Mouse (Mus musculus): ENCODE measurements around the gene Sorbs1.

Sorbs1 gene

DNA sequence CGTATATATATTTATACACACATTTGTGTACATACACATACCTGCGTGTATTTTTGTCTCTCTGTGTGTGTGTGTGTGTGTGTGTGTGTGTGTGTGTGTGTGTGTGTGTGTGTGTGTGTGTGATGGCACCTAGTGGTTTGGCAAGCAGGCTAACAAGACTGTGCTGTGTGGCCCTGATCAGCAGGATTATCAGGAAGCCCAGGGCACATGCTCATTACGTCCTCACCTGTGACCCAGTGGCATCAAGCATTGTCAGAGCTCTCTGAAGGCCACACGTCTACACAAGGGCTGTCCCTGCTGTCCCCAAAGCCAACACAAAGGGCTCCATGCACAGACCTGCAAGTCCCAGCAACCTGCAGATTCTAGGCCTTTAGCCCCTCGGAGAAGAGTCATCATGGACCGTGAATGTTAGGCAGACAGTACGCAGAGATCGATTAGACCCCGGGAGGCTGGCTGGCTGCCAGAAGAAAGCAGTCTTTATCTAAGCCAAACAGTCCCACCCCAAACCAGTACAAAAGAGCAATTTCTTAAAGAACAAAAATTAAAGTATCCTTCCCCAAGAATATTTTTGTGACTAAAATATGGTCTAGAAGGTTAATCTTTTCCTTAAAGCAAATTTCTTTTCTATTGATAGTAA is 52.6 kb downstream of the Sorbs1 start:
- in situ Hi-C loops (cut with MboI; ENCODE audit: low pct_unique_long_range_greater_than_20kb in 1 of 2, low sequenced_read_pairs in 2 of 2, unreplicated experiment in 1 of 2) = no loop called here

DNA sequence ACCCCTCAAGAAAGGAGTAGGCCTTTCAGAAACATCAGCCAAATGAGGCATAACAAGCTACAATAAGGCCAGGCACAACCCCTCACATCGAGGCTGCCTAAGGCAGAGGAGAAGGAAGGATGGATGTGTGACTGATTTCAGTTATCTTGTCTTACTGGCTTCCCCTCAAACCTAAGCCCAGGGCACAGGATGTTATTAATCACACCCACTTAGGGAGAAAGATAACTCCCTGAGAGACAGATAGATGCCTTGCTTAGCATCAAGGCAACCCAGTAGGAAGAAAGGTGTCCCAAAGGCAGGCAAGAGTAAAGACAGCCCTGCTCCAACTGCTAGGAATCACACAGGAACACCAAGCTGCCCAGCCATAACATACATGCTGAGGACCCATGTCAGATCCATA is 54.2 kb downstream of the Sorbs1 start:
- in situ Hi-C loops (cut with MboI; ENCODE audit: low pct_unique_long_range_greater_than_20kb in 1 of 2, low sequenced_read_pairs in 2 of 2, unreplicated experiment in 1 of 2) = no loop called here

DNA sequence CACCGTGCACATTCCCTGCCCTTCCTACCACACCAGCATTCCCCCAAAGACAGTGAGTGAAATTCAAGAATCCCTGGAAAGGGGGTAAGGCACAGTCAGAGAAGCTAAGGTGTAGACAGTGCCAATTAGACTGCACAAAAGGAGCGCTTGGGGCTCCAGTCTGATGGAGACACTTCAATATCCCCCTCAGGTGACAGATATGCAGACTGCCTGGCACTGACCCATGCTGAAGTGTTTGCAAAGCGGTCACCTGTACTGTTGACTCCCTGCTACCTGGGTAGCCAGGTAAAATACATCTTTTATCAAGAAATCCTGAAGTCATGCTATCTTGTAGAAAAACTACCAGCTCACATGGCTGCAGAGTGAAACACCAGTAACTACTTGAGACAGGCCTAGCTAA is 54.8 kb downstream of the Sorbs1 start:
- in situ Hi-C loops (cut with MboI; ENCODE audit: low pct_unique_long_range_greater_than_20kb in 1 of 2, low sequenced_read_pairs in 2 of 2, unreplicated experiment in 1 of 2) = no loop called here

DNA sequence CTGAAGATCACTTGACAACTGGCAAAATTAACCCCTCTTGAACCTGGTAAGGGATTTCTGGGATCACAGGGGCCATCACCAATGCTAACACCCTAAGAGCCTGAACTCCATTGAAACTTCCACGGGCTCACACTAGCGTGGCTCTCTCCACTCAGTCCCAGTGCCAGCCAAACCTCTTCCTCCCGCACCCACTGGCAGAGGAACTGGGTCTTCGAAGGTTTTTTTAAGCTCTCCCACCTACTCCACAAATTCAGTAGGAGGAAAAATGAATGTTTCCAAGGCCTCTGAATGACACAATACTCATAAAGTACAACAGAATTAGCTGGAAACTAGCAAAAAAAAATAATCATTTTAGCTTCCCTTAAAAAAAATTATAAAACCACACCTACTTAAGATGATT is 58.3 kb downstream of the Sorbs1 start:
- in situ Hi-C loops (cut with MboI; ENCODE audit: low pct_unique_long_range_greater_than_20kb in 1 of 2, low sequenced_read_pairs in 2 of 2, unreplicated experiment in 1 of 2) = no loop called here

DNA sequence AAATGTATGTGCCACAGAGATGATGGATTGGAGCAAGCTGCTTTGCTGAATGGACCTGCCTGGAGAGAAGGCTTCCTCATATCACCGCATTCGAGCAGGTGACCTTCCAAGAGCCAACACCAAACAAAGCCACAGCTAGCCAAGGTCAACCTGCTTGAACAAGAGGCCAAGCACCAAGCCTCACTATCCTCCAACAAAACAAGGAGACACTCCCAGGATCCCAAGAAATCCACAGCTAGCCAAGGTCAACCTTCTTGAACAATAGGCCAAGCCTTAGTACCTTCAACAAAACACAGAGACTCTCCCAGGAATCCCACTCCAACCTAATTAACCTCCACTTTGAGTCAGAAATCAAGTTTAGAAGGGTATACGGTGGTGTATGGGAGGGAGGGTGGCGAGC is 59.5 kb downstream of the Sorbs1 start:
- in situ Hi-C loops (cut with MboI; ENCODE audit: low pct_unique_long_range_greater_than_20kb in 1 of 2, low sequenced_read_pairs in 2 of 2, unreplicated experiment in 1 of 2) = no loop called here

DNA sequence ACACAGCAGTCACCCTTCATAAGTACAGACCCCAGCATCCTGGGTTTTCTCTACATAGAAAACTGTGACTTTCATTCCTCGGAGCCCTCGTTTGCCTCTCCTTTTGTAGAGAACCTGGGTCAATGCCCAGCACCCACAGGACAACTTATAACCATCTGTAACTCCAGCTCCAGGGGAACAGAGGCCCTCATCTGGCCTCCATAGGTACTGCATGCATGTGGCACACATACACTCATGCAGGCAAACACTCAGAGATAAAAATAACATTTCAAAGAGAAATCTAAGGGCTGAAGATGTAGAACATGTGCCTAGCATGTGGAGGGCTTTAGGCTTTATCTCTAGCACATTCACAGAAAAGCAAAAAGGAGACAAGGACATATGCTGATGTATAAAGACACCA is 61.4 kb downstream of the Sorbs1 start:
- in situ Hi-C loops (cut with MboI; ENCODE audit: low pct_unique_long_range_greater_than_20kb in 1 of 2, low sequenced_read_pairs in 2 of 2, unreplicated experiment in 1 of 2) = no loop called here

DNA sequence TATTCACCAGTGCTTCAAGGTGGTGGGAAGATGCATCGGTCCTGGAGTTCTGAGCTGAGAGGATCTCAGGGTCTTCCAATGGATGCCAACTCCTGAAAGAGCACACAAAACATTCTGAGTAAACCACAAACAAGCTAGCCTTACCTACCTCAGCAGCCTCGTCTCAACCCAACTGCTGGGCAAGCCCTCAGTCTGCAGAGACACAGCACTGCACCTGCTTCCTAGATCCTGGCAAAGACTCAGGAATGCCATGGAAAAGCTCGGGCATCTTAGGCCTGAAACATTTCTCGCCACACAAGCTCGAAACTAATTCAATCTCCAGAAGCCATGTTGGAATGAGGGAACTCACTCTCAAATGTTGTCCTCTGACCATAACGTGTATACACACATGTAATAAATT is 62.3 kb downstream of the Sorbs1 start:
- in situ Hi-C loops (cut with MboI; ENCODE audit: low pct_unique_long_range_greater_than_20kb in 1 of 2, low sequenced_read_pairs in 2 of 2, unreplicated experiment in 1 of 2) = no loop called here

DNA sequence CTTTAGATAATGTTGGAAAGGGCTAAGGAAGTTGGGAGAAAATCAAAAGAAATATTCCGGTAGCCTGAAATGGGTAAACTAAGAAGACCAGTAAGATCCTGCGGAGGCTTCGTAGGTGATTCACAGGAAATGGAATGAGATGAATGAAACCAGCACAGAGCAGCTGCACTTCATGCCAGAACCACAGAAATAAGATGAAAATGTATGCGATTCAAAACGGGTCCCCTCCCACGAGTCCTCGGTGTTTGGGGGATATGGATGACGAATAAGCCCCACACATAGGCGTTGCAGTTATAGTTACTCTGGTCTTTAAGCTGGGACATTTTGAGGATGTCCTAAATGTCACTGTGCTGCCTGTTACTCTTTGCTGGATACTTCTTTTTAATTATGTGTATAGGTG is 67.1 kb downstream of the Sorbs1 start:
- in situ Hi-C loops (cut with MboI; ENCODE audit: low pct_unique_long_range_greater_than_20kb in 1 of 2, low sequenced_read_pairs in 2 of 2, unreplicated experiment in 1 of 2) = no loop called here

DNA sequence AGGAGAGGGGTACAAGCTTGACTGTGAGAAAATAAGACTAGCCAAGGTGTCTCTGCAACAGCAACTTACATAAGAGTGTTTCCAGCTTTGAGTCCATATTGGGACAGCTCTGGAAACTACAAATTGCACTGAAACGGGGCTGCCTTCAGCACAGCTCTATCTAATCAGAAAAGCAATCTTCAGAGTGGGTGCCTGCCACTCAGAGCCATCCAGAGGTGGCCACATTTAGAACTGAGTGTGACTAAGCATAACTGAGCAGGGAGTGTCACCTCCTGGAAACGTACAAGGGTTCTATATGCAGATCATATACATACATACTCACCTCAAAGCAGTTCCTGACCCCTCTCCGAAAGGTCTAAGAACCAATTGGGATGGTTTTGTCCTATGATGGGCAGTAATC is 71.2 kb downstream of the Sorbs1 start:
- in situ Hi-C loops (cut with MboI; ENCODE audit: low pct_unique_long_range_greater_than_20kb in 1 of 2, low sequenced_read_pairs in 2 of 2, unreplicated experiment in 1 of 2) = no loop called here

DNA sequence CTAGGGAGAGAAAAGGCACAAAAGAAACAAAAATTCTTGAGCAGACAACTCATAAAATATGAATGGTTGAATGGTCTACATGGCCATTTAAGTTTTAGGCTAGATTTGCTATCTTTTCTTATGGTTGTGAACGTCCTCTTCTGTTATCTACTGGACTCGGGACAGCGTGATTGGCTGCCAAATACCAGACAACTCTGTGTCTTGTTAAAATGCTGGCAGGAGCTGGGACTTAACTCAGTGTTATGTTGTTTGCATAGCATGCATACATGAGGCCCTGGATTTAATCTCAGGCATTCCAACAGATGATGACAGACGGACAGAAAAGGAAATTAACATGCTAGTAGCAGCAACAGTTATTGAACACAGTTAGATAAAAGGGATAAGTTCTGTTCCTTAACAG is 72.6 kb downstream of the Sorbs1 start:
- in situ Hi-C loops (cut with MboI; ENCODE audit: low pct_unique_long_range_greater_than_20kb in 1 of 2, low sequenced_read_pairs in 2 of 2, unreplicated experiment in 1 of 2) = no loop called here

DNA sequence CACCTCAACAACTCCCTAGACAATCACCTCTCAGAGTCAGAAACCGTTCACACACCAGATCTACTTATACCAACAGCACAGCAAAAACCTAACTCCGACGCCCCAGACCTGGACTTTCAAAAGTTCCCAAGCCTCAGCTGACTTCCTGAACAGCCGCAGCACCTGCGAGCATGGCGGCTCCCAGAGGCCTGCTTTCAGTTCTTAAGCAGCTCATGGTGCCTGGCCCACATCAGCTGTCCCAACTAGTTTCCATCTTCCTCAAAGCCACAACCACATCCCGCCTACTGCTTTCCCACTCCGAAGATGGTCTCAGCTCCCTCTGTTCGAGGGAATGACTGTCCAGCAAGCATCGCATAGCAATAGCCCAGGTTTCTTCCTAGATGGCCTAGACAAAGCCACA is 74.7 kb downstream of the Sorbs1 start:
- in situ Hi-C loops (cut with MboI; ENCODE audit: low pct_unique_long_range_greater_than_20kb in 1 of 2, low sequenced_read_pairs in 2 of 2, unreplicated experiment in 1 of 2) = no loop called here

DNA sequence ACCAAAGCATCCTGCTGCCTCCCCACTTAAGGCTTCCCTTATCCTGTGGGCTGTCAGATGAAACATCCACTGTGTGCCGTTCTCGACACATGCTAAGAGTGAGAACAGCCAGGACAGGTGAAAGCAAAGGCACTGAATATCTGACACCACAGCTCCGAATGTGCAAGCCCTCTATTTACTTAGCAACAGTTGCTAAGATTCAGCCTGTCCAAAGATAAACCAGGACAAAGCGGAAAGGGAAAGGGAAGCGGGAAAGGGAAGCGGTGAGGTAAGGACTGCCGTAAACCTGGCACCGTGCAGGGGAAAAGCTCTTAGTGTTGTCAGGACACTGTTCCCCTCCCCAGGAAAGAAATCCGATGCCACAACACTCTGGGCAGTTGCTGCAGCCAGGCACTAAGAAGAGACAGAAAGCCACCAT is 75.9 kb downstream of the Sorbs1 start:
- in situ Hi-C loops (cut with MboI; ENCODE audit: low pct_unique_long_range_greater_than_20kb in 1 of 2, low sequenced_read_pairs in 2 of 2, unreplicated experiment in 1 of 2) = no loop called here

DNA sequence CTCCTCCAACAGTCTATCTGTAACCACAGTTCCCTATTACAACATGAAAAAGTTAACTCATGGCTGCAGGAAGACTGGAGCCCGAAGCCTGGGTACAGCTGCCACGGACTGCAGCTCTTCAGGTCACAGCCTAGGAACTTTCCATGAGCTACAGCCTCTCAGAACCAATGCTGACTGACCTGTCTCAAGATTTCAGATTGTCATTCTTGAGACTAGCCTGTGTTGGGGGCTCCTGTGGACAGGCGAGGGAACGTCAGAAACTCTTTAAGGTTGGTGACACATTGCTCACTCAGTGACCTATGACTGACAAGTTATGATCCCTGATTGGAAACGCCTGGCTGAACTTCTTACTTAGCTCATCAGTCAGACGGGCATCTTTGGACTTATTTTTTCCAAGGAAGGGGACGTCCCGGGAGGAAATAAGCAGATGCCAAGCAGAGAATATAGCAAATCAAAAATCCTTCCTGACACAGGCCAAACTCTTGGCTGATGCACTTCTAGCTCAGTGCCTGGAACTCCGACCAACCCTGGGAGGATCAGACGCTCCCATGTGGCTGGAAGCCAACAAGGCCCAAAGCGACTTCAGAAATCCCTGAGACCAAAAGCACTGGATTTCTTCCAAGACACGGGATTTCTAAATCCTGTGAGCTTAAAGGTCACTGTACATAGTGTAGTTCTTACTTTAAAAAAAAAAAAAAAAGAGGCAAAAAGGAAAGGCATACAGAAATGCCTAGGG is 76.9 kb downstream of the Sorbs1 start:
- in situ Hi-C loops (cut with MboI; ENCODE audit: low pct_unique_long_range_greater_than_20kb in 1 of 2, low sequenced_read_pairs in 2 of 2, unreplicated experiment in 1 of 2) = no loop called here

DNA sequence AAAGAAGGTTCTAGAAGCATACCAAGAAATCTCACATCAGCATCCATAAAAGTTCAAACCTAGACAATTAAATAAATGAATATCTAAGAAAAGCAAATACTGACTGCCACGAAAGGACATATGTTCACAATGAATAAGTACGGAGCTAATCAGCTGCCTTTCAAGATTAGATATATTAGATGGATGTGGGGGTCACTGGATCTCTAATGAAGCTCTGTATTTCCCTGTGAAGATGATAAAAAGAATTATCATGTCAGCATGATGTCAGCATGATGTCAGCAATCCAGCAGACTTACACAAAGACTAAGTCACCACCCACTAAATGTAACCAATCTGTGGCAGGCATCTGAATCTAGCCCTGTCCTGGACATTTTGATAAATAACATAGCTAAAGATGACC is 77.8 kb downstream of the Sorbs1 start:
- in situ Hi-C loops (cut with MboI; ENCODE audit: low pct_unique_long_range_greater_than_20kb in 1 of 2, low sequenced_read_pairs in 2 of 2, unreplicated experiment in 1 of 2) = no loop called here

DNA sequence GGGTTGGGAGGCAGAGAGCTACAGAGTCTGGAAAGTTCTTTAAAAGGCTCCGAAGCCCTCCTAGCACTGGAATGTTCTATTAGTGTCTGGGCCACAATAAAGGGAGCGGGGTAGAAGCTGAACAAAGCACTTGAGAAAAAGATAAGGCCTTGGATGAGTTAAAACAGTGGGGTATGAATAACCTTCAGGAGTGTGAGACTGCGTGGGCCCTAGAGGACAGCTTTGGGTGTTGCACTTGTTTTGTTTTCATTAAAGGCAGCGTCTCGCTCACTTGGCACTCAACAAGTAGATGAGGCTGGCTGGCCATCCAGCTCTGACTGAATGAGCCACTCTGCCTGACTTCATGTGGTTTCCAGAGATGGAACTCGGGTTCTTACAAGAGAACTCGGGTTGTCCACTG is 78.5 kb downstream of the Sorbs1 start:
- in situ Hi-C loops (cut with MboI; ENCODE audit: low pct_unique_long_range_greater_than_20kb in 1 of 2, low sequenced_read_pairs in 2 of 2, unreplicated experiment in 1 of 2) = no loop called here

DNA sequence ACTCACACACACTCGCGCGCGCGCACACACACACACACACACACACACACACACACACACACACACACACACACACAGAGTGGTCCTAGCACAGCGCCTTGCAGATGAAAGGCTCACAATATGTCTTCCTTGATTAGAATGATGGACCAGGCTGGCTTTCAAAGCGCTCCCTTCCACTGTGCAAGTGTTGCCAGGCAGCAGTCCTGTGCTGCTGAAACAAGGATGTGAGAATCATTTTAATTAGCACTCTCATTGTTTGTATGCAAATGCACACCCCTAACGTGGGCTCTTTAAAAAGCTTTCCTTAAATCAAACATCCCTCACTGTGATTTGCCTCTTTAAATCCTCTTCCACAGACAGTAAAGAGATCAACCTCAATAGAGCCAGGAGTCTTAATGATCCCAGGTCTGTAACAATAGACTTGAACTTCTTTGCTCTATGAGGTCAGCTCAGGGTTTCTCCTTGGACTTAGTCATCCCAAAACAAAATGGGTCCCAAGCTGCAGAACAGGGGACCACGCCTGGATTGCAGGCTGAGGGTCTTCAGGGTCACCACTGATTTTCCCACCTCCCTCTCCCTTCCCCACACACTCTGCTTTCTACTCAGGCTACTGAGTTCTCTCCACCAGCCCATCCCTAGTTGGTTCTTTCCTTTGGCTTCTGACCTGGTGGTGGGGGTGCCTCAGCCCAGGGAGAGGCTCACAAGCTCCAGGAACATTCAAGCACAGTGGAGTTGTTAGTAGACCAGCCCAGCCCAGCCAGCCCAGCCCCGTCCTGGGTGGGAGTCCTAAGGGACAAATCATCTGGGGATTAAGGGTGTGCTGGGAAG is 79.3 kb downstream of the Sorbs1 start:
- in situ Hi-C loops (cut with MboI; ENCODE audit: low pct_unique_long_range_greater_than_20kb in 1 of 2, low sequenced_read_pairs in 2 of 2, unreplicated experiment in 1 of 2) = no loop called here

DNA sequence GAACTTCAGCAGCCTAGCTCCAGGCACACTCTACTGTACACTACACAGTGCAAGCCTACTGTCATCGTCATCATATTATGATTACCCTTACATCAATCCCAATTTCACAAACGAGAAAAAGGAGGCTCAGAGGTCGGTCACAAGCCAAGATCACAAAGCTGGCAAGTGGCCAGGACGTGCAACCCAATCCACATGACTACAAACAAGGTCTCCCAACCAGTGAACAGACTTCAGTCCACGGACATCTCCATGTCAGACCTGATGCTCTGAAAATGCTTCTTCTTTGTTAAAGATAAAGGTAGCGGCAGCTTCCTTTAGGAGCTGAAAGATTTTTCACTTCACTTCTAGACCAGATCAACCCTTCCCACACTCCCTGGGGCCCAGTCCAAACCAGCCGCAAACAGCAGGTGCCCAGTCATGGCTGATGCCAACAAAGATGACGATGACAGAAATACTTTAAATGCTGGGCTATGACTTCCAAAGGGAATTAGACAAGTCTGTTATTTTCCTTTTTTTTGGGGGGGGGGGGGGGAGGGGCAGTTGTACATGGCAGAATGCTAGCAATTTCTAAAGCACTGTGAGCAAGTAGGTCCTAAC is 80.2 kb downstream of the Sorbs1 start:
- in situ Hi-C loops (cut with MboI; ENCODE audit: low pct_unique_long_range_greater_than_20kb in 1 of 2, low sequenced_read_pairs in 2 of 2, unreplicated experiment in 1 of 2) = no loop called here

DNA sequence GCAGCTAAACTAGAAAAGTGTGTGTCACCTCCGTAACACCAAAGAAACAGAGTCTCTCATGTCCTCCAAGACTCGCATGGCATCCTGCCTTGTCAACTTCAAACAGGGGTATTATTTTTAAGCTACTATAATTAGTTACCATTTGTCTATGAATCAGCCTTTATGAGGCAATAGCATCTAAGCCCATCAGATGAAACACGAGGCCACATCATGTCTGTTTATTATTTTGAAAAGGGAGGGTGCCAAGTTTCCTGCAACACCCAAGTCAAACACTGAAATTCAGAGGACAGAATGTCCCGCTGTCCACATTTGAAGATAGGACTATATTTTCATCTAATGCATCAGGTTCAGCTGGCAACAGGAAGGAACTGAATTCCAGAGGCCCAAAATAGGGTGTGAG is 81.6 kb downstream of the Sorbs1 start:
- in situ Hi-C loops (cut with MboI; ENCODE audit: low pct_unique_long_range_greater_than_20kb in 1 of 2, low sequenced_read_pairs in 2 of 2, unreplicated experiment in 1 of 2) = no loop called here

DNA sequence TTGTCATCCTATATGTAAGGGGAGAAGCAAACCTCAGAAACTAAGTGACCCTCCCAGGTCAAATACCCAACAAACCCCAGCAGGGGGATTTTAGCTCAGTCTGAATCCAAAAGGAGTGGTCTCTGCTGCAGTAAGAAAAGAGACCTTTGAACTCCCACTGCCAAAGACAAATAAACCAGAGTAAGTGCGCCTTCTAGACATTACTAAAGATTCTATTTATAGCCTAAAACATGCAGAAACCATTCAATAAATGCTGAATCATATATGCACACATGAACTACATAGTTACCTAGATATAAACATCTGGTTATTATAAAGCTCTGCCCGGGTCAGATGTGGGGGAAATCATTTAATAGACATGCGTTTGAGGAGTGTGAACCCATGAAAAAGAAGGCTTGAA is 84.0 kb downstream of the Sorbs1 start:
- in situ Hi-C loops (cut with MboI; ENCODE audit: low pct_unique_long_range_greater_than_20kb in 1 of 2, low sequenced_read_pairs in 2 of 2, unreplicated experiment in 1 of 2) = no loop called here
